Mouse (Mus musculus) frontal cortex, postnatal 10 days (tissue): ENCODE results near the gene Rbfox1.
A peak's percentile ranks its signal among the peaks of the same experiment; 100 is the strongest.

Experiments used
- DNase-seq, 2 experiments: peaks; one replicate each; pipeline ENCODE4 v3.0.0; 2022; ENCODE audit warnings: low spot score in 2 of 2, mixed read lengths in 1 of 2

Rbfox1 gene

GRCm38 (mm10) chr16:6807835-6808234, 922.7 kb downstream of the Rbfox1 start:
- no peak for DNase-seq

DNA sequence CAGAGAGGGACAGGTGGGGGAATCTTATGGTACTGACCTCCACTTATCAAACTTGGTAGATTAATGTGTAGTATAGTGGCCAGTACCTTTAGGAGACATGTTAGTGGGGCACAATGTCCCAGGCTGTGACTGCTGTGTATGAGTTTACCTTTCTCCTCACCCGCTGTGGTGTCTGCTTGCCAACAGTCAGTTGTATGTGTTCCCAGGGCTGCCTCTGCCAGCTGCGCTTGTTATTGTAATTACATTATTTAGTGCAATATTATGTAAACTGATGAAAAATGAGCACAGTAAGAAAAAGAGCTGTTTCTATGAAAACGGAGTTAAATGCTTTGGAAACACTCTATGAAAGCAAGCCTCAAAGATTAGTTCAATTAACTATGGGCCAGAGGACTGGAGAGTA, 928.7 kb downstream of the Rbfox1 start:
- DNase-seq, result no peak

DNA sequence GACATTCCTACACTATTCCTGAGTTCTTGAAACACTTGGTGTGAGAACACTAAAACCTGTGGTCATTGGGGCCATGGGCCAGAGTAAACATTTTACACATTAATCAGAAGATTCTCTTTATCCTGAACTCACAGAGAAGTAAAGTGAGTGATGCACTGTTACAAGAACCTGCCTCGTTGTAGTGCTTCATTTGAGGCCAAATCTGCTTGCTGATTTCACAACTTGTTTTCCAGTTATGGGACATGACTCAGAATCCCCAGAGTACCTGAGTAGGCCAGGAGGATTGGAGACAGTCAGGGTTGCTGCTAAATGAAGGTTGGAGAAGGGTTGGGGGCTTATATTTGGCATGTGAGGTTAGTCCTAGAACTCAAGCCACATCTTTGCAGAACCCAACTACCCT, 936.6 kb downstream of the Rbfox1 start:
- no peak for DNase-seq

- no peak for DNase-seq
These were observed 944.9 kb downstream of the Rbfox1 start for GRCm38 (mm10) chr16:6829892-6830524.

DNA sequence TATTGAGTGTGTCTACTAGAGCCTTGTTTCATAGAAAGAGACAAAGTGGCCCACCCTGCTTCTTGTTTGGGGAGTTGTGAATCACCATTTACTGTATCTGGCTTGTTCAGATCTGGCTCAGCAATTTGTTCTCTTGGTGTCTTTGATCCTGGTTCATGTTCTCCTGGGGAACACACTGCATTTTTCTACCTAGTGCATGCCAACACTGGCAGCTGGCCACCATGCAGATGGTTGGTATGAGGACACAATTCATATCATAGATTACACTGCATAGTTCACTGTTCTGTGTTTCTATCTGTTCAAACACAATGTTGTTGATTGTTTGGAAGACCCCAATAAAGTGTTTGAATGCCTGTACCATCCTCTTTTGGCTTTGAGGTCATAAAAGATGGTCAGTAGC, 948.3 kb downstream of the Rbfox1 start:
- no peak for DNase-seq

DNA sequence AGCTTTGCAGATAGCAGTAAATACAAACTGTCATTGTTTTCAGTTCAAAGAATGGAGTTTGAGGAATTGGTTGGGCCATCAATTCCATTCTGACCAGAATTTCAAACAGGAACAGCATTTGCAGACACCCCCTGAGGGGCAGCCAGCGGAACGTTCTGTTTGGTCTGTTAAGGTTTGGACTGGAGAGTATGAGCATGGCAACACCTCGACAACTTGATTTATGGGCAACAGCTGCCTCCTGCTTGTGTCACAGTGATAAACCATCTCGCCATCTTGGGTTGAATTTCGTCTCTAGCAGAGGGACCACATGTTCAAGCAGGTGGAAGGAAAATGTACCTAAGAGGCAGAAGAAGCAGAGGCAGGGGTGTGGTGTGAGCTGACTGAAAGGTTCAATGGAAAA, 949.9 kb downstream of the Rbfox1 start:
- DNase-seq, result no peak

DNA sequence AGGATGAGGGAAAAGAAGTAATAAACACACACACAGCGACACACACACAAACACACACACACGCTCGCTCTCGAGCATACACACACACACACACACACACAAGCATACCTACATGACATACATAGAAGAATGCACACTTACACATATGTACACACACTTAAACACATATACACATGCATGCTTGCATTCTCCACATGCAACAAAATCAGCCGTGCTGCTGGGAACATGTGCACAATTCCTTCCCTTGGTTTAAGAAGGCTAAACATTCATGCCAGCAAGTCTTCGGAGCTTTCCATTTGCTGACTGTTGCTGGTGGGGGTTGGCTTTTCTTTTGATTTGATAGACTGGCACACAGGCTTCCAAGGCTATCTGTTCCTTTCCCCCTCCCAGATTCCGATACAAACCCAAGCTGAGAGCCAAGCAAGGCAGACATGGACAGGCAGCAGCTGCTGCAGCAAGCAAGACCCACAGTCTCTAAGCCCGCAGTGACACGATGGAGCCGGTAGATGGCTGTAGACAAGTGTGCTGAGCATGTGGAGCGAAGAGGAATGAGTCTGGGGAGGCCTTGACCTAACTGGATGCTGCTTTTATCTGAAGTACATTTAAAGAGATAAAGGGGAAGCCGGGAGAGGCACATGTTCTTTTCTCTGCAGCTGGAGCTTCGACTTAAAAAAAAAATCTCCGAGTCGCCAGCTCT, 954.3 kb downstream of the Rbfox1 start:
- DNase-seq, result peak; percentile 53 to 74

DNA sequence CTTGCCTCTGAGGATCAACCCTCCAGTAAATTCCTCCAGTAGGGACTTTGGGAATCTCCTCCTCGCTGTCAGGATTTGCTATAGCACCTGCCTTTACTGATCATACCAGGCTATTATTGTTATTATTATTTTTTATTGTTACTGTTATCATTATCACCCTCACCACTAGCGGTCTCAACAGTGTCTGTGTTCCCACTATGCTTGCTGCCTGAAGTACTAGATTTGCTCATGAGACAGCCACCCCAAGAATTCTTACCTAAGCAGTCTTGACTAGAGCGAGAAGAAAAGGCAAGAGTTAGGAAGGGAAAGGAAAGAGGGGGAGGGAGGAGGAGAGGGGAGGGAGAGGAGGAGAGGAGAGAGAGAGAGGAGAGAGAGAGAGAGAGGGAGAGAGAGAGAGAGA, 954.9 kb downstream of the Rbfox1 start:
- no peak for DNase-seq

GRCm38 (mm10) chr16:6840461-6840860, 955.3 kb downstream of the Rbfox1 start:
- no peak for DNase-seq

DNA sequence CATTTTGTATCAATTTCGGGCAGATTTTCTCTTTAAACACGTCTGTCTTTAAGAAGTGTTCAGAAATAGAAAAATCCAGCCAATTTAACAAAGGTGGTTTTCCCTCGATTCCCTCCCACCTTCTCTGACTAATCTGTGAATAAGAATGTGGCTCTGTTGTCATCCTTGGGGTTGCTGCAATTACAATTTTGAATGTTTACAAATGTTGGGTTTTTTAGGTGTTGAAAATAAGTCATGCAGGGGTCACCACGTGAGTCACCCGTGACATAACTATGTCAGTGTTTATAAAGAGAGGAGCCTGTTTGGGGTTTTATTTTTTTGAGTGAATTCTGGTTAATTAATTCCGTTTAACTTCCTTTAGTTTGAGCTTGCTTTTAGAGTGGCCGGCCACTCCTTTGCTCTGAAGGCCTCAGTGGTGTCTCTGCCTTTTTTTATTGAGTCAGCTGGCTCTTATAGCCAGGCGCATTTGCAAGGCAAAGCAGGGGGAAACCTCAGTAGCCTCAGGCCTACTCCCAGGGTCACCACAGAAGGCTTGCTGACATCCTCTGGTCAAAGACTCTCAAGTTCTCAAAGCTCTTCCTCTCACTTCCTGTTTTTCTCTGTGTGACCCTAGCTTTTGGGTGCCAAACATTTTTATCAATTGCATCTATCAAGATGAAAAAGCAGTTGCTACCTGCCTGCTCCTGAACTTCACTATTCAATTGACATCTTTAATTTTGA, 957.1 kb downstream of the Rbfox1 start:
- no peak for DNase-seq

DNA sequence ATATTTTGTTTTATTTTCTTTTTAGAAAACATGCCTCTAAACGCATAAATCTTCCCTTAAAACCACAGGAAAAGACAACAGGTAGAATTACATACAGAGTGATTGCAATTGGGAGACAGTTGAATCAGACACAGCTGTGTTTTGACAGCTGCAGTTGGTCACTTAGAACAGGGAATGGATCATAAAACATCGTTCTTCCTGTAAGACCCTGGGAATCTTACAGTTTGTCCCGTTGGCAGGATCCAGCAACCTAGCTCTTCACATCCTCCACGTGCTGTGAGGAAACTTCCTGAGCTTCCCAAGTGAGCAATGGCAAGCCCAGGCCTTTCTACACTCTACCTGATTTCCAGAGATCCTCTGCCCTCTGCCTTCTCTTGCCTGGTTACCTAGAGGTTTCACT, 959.5 kb downstream of the Rbfox1 start:
- DNase-seq, result no peak

DNA sequence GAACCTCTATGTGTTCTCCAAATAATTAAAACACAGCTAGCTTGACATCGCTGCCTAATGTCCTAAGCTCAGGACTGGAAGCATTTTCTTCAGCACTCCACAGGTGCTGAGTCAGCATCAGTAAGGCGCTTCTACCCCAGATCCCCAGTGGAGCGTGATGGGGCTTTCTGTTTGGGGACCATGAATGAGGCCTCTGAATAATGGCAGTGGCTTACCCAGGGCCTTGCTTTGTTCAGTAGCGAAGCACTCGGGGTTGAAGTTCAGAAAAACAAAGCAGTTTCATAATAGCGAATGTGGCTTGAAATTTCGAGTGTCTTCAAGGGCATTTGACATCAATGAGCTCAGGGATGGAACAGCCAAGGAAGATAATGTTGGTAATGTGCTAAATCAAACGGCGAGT, 966.2 kb downstream of the Rbfox1 start:
- DNase-seq, result no peak

- DNase-seq, result no peak
These were observed 968.6 kb downstream of the Rbfox1 start for GRCm38 (mm10) chr16:6853796-6854195.

- DNase-seq, result no peak
These were observed 976.5 kb downstream of the Rbfox1 start for GRCm38 (mm10) chr16:6861656-6862055.

GRCm38 (mm10) chr16:6882683-6883430, 997.7 kb downstream of the Rbfox1 start:
- no peak for DNase-seq

DNA sequence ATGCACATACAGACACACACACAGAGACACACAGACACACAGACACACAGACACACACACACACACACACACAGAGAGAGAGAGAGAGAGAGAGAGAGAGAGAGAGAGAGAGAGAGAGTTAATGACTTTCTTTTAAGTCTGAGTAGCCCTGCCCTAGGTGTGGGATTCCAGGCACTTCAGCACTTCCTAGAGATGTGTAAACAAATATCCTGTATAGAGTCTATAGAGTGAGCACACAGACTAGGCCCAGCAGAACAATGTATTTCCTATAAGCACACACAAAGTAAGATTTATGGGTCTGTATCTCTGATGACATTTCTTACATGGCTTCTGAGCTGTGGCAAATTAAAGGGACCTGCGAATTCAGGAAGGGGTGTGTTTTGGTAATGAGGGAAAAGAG, 998.6 kb downstream of the Rbfox1 start:
- DNase-seq, result no peak

- DNase-seq, result no peak
These were observed 1000.5 kb downstream of the Rbfox1 start for GRCm38 (mm10) chr16:6885617-6886016.

GRCm38 (mm10) chr16:6889221-6889620, 1004.1 kb downstream of the Rbfox1 start:
- peak in 1 of 2 experiments; percentile 10 for DNase-seq

GRCm38 (mm10) chr16:6897734-6898133, 1012.6 kb downstream of the Rbfox1 start:
- no peak for DNase-seq

DNA sequence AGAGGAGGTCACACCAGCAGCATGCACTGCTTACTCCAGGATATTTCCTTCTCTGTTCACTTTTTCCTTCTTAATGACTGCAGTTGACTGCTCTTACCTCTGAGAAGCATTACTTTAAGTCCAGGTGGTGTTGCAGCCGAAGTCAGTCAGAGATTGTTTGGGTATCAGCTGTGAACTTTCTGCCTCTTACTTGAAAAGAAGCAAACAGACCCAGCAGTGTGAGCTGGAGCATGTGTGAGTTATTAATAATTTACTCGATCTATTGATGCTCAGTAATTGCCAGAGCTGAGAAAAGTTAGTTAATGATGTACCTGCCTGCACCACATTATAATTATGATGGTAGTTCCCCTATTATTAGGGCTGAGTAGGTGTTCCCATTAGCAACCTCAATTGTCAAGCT, 1014.9 kb downstream of the Rbfox1 start:
- DNase-seq, result no peak

DNA sequence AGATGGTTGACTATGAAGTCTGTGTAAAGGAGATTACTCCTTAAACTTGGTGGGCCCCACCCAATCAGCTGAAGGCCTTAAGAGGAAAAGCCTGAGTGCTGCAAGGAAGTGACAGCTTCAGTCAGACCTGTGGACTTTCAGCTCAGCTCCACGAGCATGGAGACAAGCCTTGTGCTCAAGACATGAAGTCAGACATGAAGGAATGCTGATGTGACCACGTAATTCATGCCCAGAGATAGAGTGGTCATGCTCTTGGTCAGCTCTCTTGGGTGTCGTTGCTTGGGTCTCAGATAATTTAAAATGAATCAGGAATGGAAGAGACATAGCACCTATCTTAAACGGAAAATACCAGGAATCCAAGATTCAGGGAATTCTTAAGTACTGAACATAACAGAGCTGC, 1019.8 kb downstream of the Rbfox1 start:
- no peak for DNase-seq

GRCm38 (mm10) chr16:6906001-6906400, 1020.8 kb downstream of the Rbfox1 start:
- no peak for DNase-seq
